Comparison of ENCODE assay signal across 1 mouse cellular context in the genomic region with DNA sequence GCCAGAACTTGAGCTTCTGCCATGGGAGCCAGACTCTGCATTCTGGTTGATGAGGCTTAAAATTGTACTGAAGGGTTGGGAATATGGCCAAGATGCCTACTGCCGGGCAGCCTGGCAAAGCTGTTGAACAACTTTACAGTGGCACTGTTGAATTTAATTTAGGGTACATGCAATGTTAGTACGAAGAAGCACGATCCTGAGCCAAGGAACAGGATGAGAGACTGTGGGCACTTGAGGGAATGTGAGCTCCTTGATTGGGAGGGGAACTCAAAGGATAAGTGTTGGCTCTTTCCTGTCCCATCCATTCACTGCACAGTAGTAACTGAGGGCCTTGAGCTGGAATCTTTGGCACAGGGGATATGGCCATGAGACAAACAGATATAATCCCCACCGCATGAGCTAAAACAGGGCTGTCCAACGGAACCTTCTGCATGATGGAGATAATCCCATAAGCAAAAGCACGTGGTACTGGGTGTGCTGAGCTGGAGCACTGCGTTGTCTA.
TF ChIP-seq lines count a peak whose summit lies in the region.

No protein-coding gene starts in this region.

TF ChIP-seq in myocyte, 11 proteins besides CTCF, POLR2A, EP300 and RAD21:
- TF ChIP-seq SRF (IDR thresholded peaks at IDR 0.05; ENCODE audit: control insufficient read depth, insufficient read length, low read depth) (no peak), USF1 (IDR thresholded peaks at IDR 0.05; ENCODE audit: low read depth) (no peak), CEBPB (IDR thresholded peaks at IDR 0.05; ENCODE audit: insufficient read depth, poor library complexity, severe bottlenecking) (no peak), TCF3 (IDR thresholded peaks at IDR 0.05; ENCODE audit: insufficient read length, low read depth) (no peak), TCF12 (IDR thresholded peaks at IDR 0.05; ENCODE audit: insufficient read depth, poor library complexity, severe bottlenecking) (no peak), POLR2AphosphoS2 (IDR thresholded peaks at IDR 0.05; ENCODE audit: insufficient read length, low read depth) (no peak), MYOG (IDR thresholded peaks at IDR 0.05; ENCODE audit: control insufficient read depth in 1 of 3, insufficient read depth in 1 of 3, insufficient read length in 2 of 3, low read depth in 2 of 3) (no peak), MAX (IDR thresholded peaks at IDR 0.05; ENCODE audit: low read depth) (no peak), MYOD1 (IDR thresholded peaks at IDR 0.05; ENCODE audit: control insufficient read depth in 1 of 3, insufficient read length in 2 of 3, low read depth in 2 of 3) (no peak), REST (IDR thresholded peaks at IDR 0.05; ENCODE audit: insufficient read depth, insufficient read length) (no peak), E2F4 (IDR thresholded peaks at IDR 0.05; ENCODE audit: insufficient read depth) (no peak)
TF ChIP-seq in myocyte: peak in this region for 0.
